Mouse (Mus musculus): ENCODE data around the gene Dusp1.

Dusp1 gene

GRCm38 (mm10) chr17:26583606-26584005 lies 21.7 kb upstream of the Dusp1 start:
- DNase-seq = no peak

- DNase-seq = no peak
Observed at GRCm38 (mm10) chr17:26583056-26583455, 21.1 kb upstream of the Dusp1 start.

- DNase-seq = no peak
Observed at GRCm38 (mm10) chr17:26582297-26582696, 20.4 kb upstream of the Dusp1 start.

- no peak for DNase-seq
Observed at GRCm38 (mm10) chr17:26580873-26581401, 19.0 kb upstream of the Dusp1 start.

- DNase-seq = no peak
Observed at GRCm38 (mm10) chr17:26579396-26579795, 17.5 kb upstream of the Dusp1 start.

GRCm38 (mm10) chr17:26578771-26579170 lies 16.8 kb upstream of the Dusp1 start:
- DNase-seq = no peak

- DNase-seq = no peak
Observed at GRCm38 (mm10) chr17:26578162-26578561, 16.2 kb upstream of the Dusp1 start.

- DNase-seq = no peak
Observed at GRCm38 (mm10) chr17:26577309-26577708, 15.4 kb upstream of the Dusp1 start.

- no peak for DNase-seq
Observed at GRCm38 (mm10) chr17:26576833-26577232, 14.9 kb upstream of the Dusp1 start.

GRCm38 (mm10) chr17:26575786-26576690 lies 14.1 kb upstream of the Dusp1 start:
- DNase-seq = peak; percentile 23

GRCm38 (mm10) chr17:26574701-26575100 lies 12.8 kb upstream of the Dusp1 start:
- DNase-seq = no peak

GRCm38 (mm10) chr17:26574118-26574517 lies 12.2 kb upstream of the Dusp1 start:
- no peak for DNase-seq

- no peak for DNase-seq
Observed at GRCm38 (mm10) chr17:26572265-26572664, 10.3 kb upstream of the Dusp1 start.

- no peak for DNase-seq
Observed at GRCm38 (mm10) chr17:26571377-26571776, 9.4 kb upstream of the Dusp1 start.

- DNase-seq = no peak
Observed at GRCm38 (mm10) chr17:26570651-26571118, 8.8 kb upstream of the Dusp1 start.

- DNase-seq = no peak
Observed at GRCm38 (mm10) chr17:26569594-26570350, 7.8 kb upstream of the Dusp1 start.

GRCm38 (mm10) chr17:26567818-26568173 lies 5.9 kb upstream of the Dusp1 start:
- no peak for DNase-seq

- DNase-seq = no peak
Observed at GRCm38 (mm10) chr17:26567142-26567817, 5.4 kb upstream of the Dusp1 start.

GRCm38 (mm10) chr17:26564439-26564838 lies 2.5 kb upstream of the Dusp1 start:
- DNase-seq = no peak

GRCm38 (mm10) chr17:26563476-26563875 lies 1.5 kb upstream of the Dusp1 start:
- no peak for DNase-seq

- DNase-seq = no peak
Observed at GRCm38 (mm10) chr17:26562292-26562691, 364 bp upstream of the Dusp1 start.

- peak; percentile 92 for DNase-seq
Observed at GRCm38 (mm10) chr17:26561290-26561640, 663 bp downstream of the Dusp1 start, which contains the start of gene Ergic1. TSS of gene Ergic1 (plus strand) at chr17:26561489.

Measured in retina, postnatal 1 day (tissue).